ENCODE assay signal across 1 mouse cellular context in genomic region chr14:122509058-122509457, GRCm38 (mm10).
TF ChIP-seq lines count a peak whose summit lies in the region.

No protein-coding gene starts in this region.

TF ChIP-seq in CH12.LX, 34 proteins besides CTCF, POLR2A, EP300 and RAD21:
- TF ChIP-seq ETS1 (conservative IDR thresholded peaks at IDR 0.05; ENCODE audit: low read depth, low read length) (no peak), ZC3H11A (IDR thresholded peaks at IDR 0.05; ENCODE audit: low read depth, low read length) (0 out of 2 replicates have a peak, but pooled peaks have one; percentile 2), IRF4 (IDR thresholded peaks at IDR 0.05; ENCODE audit: low read depth, low read length) (no peak), USF1 (IDR thresholded peaks at IDR 0.05; ENCODE audit: low read depth, low read length) (no peak), ZMIZ1 (IDR thresholded peaks at IDR 0.05; ENCODE audit: low read depth, low read length) (no peak), SMC3 (IDR thresholded peaks at IDR 0.05; ENCODE audit: low read depth, low read length) (peak; percentile 61), MYC (IDR thresholded peaks at IDR 0.05; ENCODE audit: low read depth, low read length) (no peak), SIN3A (IDR thresholded peaks at IDR 0.05; ENCODE audit: low read length) (no peak)
